Mouse (Mus musculus): ENCODE measurements around the gene Gpn1.

Gpn1 gene

GRCm38 (mm10) chr5:31560352-31560751, 65.8 kb downstream of the Gpn1 start:
- no peak for DNase-seq

GRCm38 (mm10) chr5:31562036-31562666, 67.6 kb downstream of the Gpn1 start:
- DNase-seq: peak; percentile 59 to 77
